Mouse (Mus musculus): Measurements from ENCODE around the gene Dalrd3.
A peak's percentile ranks its signal among the peaks of the same experiment; 100 is the strongest.
"Not testable (repeated sequence)": the region's sequence is repeated elsewhere in the genome, so short reads cannot be mapped to it uniquely, and the experiment has no call there.

Dalrd3 gene

GRCm38 (mm10) chr9:108572321-108572720 is 2.6 kb downstream of the Dalrd3 start:
- no peak for DNase-seq (ENCODE audit: extremely low read depth, low read depth, low spot score)

DNA sequence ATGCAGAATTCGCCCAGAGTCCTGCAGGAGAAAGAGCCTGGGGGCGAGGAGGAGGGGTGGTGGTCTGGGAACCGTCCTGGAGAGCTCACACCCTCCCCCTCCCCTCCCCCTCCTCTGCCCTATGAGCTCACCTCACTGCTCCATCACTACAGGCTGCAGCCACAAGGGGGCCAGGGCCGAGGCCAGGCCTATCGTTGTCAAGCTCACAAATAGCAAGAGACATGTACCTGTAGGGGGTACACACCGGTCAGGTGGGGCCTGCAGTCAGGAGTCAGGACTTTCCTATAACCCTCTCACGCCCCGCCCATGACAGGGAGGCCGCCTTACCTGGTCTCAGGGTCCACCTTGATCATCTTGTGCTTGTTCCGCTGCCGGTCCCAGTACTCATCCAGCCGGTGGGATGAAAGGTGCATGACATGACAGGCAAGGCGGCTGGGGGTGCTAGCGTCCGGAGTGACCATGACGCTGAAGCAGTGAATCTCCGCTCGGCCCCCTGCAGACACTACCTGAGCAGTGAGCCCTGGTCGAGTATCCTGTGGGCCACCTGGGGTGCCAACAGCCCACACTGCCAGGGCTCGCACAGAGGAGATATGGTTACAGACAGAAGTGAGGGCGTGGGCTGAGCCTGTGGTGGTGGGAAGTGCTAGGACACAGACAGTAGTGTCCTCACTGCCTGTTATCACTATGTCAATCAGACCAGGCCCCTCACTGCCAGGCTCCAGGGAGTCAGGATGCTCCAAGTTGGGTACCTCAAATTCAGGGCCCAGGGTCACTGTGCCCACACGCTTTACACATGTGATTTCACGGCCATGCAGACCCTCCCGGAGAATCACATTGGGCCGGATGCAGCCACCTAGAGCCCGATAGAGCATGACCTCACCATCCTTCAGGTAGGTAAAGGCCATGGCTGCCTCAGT is 4.3 kb downstream of the Dalrd3 start:
- no peak for DNase-seq (ENCODE audit: extremely low read depth, low read depth, low spot score)

DNA sequence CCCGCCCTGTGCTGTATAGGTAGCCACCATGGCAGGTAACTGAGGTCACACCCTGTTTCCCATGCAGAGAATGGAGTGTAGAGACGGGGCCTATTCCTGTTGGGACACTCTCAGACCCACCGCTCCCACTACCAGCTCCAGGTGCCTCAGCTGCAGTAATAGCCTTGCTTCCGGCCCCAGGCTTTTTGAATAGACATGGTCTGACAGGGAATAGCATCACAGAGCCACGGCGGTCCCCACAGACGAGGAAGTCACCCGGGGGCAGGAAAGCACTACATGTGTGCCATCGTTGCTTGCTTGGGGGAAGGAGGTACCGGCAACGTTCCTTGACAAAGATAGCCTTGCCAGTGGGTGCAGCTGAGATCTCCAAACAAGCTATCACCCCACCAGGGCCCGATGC is 5.2 kb downstream of the Dalrd3 start:
- DNase-seq (ENCODE audit: extremely low read depth, low read depth, low spot score): no peak

GRCm38 (mm10) chr9:108575321-108576297 is 5.9 kb downstream of the Dalrd3 start:
- no peak for DNase-seq (ENCODE audit: extremely low read depth, low read depth, low spot score)

DNA sequence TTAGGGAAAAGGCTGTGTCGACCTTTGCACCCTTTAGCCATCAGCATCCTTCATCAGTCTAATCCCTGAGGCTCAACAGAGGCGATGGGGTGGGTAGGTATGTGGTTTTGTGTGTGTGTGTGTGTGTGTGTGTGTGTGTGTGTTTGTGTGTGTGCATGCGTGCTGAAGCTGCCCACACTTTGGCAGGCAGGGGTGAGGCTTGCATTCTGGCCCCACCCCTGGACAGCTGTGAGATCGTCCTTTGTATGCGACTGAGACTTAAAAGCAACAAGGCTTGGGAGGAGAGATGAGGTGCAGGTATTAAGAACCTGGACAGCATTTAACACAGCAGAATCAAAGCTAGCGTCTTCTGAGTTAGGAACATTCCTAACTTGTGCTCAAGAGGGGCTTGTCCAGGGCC is 7.3 kb downstream of the Dalrd3 start:
- DNase-seq (ENCODE audit: extremely low read depth, low read depth, low spot score): no peak

DNA sequence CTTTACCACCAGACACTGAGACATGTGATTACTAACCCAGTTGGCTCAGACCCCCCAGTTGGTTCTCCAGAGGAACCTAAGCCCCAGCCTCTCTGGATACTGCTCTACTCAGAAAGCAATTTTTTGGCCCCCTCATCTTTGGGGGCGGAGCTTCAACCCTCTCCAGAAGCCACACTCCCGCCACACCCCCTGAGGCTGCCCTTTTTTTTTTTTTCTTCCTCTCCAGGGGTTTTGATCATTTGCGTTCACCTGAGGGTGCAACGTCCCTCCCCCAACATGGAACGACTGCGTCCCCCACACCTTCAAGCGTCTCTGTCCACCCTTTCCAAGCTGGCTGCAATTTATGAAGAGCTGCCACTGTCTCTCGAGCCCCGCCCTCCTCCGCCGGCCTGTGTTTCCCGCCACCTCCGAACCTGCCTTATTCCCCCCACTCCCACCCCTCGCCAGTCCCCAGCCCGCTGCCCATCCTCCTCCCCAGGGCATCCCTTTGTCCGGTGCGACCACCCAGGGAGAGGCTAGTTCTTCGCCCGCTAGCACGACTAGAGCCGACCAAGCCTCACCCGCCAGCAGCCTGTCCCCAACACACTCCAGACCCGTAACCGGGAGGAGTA is 8.4 kb downstream of the Dalrd3 start:
- DNase-seq (ENCODE audit: extremely low read depth, low read depth, low spot score): no peak

- peak; percentile 34 for DNase-seq (ENCODE audit: extremely low read depth, low read depth, low spot score)
These were observed 9.1 kb downstream of the Dalrd3 start, which contains the start of gene Wdr6 for GRCm38 (mm10) chr9:108578545-108579343. Gene Wdr6, minus strand, starts transcription at chr9:108578739.

GRCm38 (mm10) chr9:108579344-108579690 is 9.6 kb downstream of the Dalrd3 start:
- no peak for DNase-seq (ENCODE audit: extremely low read depth, low read depth, low spot score)

- no peak for DNase-seq (ENCODE audit: extremely low read depth, low read depth, low spot score)
These were observed 18.0 kb downstream of the Dalrd3 start for GRCm38 (mm10) chr9:108587571-108588180.

GRCm38 (mm10) chr9:108589229-108589628 is 19.5 kb downstream of the Dalrd3 start:
- no peak for DNase-seq (ENCODE audit: extremely low read depth, low read depth, low spot score)

GRCm38 (mm10) chr9:108591462-108591861 is 21.8 kb downstream of the Dalrd3 start:
- no peak for DNase-seq (ENCODE audit: extremely low read depth, low read depth, low spot score)

- DNase-seq (ENCODE audit: extremely low read depth, low read depth, low spot score): no peak
These were observed 24.7 kb downstream of the Dalrd3 start for GRCm38 (mm10) chr9:108594354-108594753.

DNA sequence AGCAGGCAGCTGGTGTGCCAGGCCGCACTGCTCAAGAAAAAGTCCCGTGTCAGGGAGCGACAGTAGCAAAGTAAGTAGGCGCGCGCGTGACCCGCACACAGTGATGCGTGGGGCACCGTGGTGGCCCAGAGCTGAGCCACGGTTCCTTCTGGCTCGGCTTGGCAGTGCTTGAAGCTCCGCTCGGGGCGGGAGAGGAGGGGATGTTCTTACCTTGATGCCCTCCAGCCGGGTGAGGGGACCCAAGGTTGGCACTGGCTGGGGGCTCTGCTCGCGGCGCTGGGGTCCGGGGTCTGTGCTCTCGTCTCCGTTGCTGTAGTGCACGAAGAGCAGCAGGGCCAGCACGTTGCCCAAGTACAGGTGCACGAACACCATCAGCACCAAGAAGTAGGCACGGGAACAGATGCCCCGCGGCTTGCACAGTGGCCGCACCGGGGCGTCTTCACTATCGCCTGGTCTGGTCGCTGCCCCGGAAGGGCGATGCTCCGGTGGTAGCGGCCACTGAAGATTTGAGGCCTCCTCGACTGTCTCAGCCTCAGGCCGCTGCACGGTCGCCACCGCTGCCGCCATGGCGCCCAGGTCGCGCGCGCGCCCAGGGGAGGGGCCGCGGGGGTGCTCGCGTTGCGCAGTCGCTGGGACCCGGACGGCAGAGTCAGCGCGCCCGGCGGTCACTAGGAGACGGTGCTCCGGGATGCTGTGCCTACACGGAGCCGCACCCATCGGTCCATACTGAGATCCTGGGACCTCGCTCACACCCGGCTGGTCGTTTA is 27.5 kb downstream of the Dalrd3 start, which contains the start of gene P4htm:
Gene P4htm, minus strand, starts transcription at position 670 of the 767 bp plus-strand sequence.
- no peak for DNase-seq (ENCODE audit: extremely low read depth, low read depth, low spot score)

GRCm38 (mm10) chr9:108599021-108599566 is 29.4 kb downstream of the Dalrd3 start:
- DNase-seq (ENCODE audit: extremely low read depth, low read depth, low spot score): no peak

DNA sequence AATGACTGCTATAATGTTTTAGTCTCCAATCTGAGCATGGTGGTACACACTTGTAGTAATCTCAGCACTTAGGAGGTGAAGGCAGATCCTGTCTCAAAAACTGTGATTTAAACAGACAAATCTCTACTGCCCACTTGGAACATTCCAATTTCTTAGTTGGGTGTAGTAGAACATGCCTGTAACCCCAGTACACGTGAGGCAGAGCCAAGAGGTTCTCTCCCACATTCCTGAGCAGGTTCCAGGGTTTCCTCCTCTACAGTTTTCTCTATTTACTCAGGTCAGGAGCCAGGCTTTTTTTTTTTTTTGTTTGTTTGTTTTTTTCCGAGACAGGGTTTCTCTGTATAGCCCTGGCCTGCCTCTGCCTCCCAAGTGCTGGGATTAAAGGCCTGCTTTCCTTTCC is 30.3 kb downstream of the Dalrd3 start:
- no peak for DNase-seq (ENCODE audit: extremely low read depth, low read depth, low spot score)

- DNase-seq (ENCODE audit: extremely low read depth, low read depth, low spot score): no peak
These were observed 32.3 kb downstream of the Dalrd3 start for GRCm38 (mm10) chr9:108601986-108602385.

GRCm38 (mm10) chr9:108607929-108608328 is 38.2 kb downstream of the Dalrd3 start:
- not testable (repeated sequence) for DNase-seq (ENCODE audit: extremely low read depth, low read depth, low spot score)

- DNase-seq (ENCODE audit: extremely low read depth, low read depth, low spot score): no peak
These were observed 39.2 kb downstream of the Dalrd3 start for GRCm38 (mm10) chr9:108608889-108609288.

GRCm38 (mm10) chr9:108611488-108611887 is 41.8 kb downstream of the Dalrd3 start:
- no peak for DNase-seq (ENCODE audit: extremely low read depth, low read depth, low spot score)

Measured in fat pad, adult 2 months (tissue).